Mouse (Mus musculus) gastrocnemius, adult 2 months (tissue): ENCODE measurements around the gene Spag17. TPM values are rescaled to one million over a fixed set of nuclear protein-coding genes. Genes with fewer than 3 reads are reported as not detected.

Experiments used
- DNase-seq: peaks from one replicate; pipeline ENCODE4 v3.0.0; 2022
- H3K27ac ChIP-seq: fragments of 200-600 bp; 2 replicates; pipeline ENCODE4 v1.8.1; 2022; ENCODE audit warnings: mild to moderate bottlenecking
- H3K4me3 ChIP-seq: fragments of 200-600 bp; 2 replicates; pipeline ENCODE4 v1.8.1; 2022; ENCODE audit warnings: mild to moderate bottlenecking, moderate library complexity
- CTCF ChIP-seq: fragments of 200-600 bp; IDR thresholded peaks from 2 replicates; pipeline ENCODE4 v1.8.1; 2022; ENCODE audit warnings: antibody characterized with exemption, mild to moderate bottlenecking, moderate library complexity
- intact Hi-C: fragments of 180-260 bp; cut with DNase I; formaldehyde crosslinking; loops from one replicate; pipeline ENCODE4 v1.15.1; 2025
- total RNA-seq, 2 experiments: library from RNA; stranded (reverse); gene quantifications; 2 replicates each; pipeline ENCODE4 v1.2.3; 2021

Gene Spag17
- total RNA-seq, 2 experiments from 2014 or later = not detected

DNA sequence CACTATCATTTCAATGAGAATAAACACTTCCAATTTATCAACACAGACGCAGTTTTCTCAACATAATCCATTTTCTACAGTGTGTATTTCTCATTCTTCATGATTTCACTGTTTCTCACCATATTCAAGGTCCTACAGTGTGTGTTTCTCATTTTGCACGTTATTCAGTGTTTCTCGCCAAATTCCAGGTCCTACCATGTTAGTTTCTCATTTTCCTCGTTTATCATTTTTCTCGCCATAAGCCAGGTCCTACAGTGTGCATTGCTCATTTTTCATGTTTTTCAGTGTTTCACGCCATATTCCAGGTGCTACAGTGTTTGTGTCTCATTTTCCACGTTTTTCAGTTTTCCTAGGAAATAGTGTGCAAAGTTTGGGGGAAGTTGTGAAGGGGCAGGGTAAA is 95.8 kb downstream of the Spag17 start:
- no peak for TF ChIP-seq CTCF
- no peak overlapping the region for H3K4me3 ChIP-seq
- DNase-seq = no peak
- no peak overlapping the region for H3K27ac ChIP-seq
- intact Hi-C loops = no loop called here

DNA sequence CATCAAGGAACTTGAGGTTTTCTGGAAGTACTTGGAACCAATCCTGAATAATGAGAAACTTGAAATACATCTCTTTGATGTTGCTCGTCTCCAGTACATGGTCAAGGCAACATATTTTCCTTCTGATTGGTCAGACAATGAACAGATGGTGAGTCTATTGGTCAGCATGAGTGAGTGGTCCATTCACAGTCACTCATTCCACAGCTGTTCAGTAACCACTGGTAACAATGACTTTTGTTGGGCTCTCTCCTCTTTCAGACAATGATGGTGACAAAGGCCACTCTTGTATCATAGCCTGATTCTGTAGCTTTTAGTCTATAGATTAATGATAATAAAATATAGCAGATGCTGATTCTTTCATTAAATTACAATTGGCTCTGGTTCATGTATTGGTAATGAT is 119.5 kb downstream of the Spag17 start:
- TF ChIP-seq CTCF = no peak
- Histone ChIP-seq H3K27ac (no peak overlapping the region), H3K4me3 (no peak overlapping the region)
- intact Hi-C loops = no loop called here
- no peak for DNase-seq

- intact Hi-C loops = no loop called here
- Histone ChIP-seq H3K27ac (no peak overlapping the region), H3K4me3 (no peak overlapping the region)
- no peak for TF ChIP-seq CTCF
- DNase-seq = no peak
Measured at GRCm38 (mm10) chr3:100009807-100010206, 124.6 kb downstream of the Spag17 start.

DNA sequence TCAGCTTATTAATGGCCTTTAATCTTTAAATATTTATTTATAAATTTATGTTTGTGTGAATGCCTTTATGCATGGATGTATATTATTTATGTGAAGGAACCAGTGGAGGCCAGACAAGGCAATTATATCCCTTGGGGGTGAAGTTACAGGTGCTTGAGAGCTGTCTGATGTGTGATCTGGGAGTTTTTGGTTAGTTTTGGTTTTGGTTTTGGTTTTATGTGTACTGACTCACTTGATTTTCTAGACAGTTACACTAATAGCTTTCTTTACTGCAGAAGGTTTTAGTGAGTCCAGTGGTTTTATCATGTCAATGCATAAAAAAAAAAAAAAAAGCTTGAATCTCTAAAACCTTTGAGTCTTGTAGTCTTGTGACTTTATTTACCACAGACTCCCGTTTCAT is 128.9 kb downstream of the Spag17 start:
- intact Hi-C loops = no loop called here
- no peak for TF ChIP-seq CTCF

DNA sequence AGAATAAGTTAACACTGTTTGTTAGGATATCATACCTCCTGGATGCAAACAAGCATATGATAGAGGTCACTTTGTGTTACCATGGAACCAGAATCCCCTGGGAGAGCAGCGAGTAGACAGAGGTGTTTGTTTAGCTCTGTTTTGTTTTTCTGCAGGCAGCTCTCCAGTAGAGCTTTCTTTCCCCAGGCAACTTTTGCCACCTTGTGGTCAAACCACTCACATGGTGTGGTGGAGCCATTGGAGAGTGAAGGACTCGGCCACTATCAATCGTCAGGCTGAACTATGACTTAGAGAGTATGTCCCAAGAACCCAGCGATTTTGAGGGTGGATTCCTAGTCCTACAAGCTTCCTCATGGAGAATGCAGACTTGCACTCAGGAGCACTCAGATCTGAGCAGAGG is 146.1 kb downstream of the Spag17 start:
- no peak overlapping the region for H3K27ac ChIP-seq
- no peak overlapping the region for H3K4me3 ChIP-seq
- peak; percentile 33 for TF ChIP-seq CTCF
- no peak for DNase-seq
- intact Hi-C loops = no loop called here

More for the DNA sequence above, 128.9 kb downstream of the Spag17 start:
- no peak for DNase-seq
- Histone ChIP-seq H3K27ac (no peak overlapping the region), H3K4me3 (no peak overlapping the region)

DNA sequence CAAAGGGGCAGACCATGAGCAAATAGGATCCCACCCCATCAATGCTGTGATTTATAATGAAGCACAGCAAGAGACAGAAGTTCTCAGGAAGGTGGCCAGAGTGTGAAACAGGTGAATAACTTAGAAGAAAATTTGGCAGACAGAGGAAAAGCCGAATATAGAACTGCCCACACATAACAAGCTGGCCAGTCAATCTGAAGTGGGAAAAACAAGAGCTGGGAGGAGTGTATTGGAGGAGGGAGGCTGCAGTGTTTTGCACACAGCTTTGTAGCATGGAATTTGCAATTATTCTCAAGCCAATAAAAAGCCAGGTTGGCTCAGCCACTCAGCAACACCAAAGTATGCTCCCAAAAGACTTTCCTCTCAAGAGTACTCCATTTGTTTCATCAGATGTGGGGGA is 147.8 kb downstream of the Spag17 start:
- intact Hi-C loops = no loop called here
- no peak for DNase-seq
- H3K27ac ChIP-seq = no peak overlapping the region
- H3K4me3 ChIP-seq = no peak overlapping the region
- TF ChIP-seq CTCF = no peak

GRCm38 (mm10) chr3:100034366-100034956 is 149.3 kb downstream of the Spag17 start:
- intact Hi-C loops = no loop called here
- no peak for TF ChIP-seq CTCF
- H3K27ac ChIP-seq = no peak overlapping the region
- no peak for DNase-seq
- H3K4me3 ChIP-seq = no peak overlapping the region

DNA sequence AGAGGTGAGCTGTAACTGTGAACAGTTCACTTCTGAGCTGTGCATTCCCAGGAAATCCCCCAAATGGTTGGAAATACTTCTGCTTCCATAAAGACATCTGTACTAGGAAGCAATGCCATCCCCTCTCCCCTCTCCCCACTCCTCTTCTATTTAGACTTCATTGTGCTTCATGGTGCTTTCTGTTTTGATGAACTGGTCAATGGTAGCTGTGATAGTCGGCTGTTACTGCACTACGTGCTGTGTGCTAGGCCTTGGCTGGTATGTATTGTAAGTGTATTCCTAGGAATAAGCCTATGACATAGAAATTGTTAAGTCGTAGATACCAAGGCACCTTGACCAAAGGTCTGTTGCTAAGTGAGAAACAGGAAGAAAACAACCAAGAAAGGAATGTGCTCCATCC is 149.9 kb downstream of the Spag17 start:
- DNase-seq = no peak
- intact Hi-C loops = no loop called here
- no peak overlapping the region for H3K4me3 ChIP-seq
- no peak overlapping the region for H3K27ac ChIP-seq
- TF ChIP-seq CTCF = no peak

- no peak overlapping the region for H3K4me3 ChIP-seq
- no peak for TF ChIP-seq CTCF
- DNase-seq = no peak
- H3K27ac ChIP-seq = no peak overlapping the region
- intact Hi-C loops = no loop called here
Measured at GRCm38 (mm10) chr3:100036846-100037245, 151.6 kb downstream of the Spag17 start.

- TF ChIP-seq CTCF = no peak
Measured at GRCm38 (mm10) chr3:100074406-100074805, 189.2 kb downstream of the Spag17 start.

GRCm38 (mm10) chr3:100102386-100103092 is 217.3 kb downstream of the Spag17 start:
- DNase-seq = no peak
- no peak for TF ChIP-seq CTCF
- Histone ChIP-seq H3K27ac (no peak overlapping the region), H3K4me3 (no peak overlapping the region)
- intact Hi-C loops = no loop called here

More at GRCm38 (mm10) chr3:100074406-100074805, 189.2 kb downstream of the Spag17 start:
- no peak for DNase-seq
- no peak overlapping the region for H3K4me3 ChIP-seq
- intact Hi-C loops = no loop called here
- H3K27ac ChIP-seq = no peak overlapping the region

GRCm38 (mm10) chr3:100106736-100107135 is 221.5 kb downstream of the Spag17 start:
- DNase-seq = no peak
- no peak overlapping the region for H3K27ac ChIP-seq
- no peak for TF ChIP-seq CTCF
- H3K4me3 ChIP-seq = no peak overlapping the region
- intact Hi-C loops = no loop called here

DNA sequence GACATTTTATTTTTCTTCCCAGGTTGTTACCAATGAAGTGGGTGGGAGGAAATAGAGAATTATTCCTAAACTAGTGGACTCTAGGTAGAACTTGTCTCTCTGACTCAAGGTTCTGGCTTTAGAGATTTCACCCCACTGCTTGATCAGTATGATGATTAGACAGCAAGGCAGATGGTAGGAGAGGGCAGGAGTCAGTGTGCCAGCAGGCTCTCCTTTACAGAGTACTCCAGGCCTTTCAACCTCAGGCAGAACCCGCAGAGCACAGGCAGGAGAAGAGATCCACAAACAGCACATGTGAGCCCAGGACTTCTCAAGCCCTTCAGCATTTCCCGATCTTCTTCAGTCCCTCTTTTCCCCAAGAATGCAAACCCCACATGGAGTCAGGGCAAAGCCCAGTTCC is 233.5 kb downstream of the Spag17 start:
- intact Hi-C loops = no loop called here
- no peak for DNase-seq
- Histone ChIP-seq H3K27ac (no peak overlapping the region), H3K4me3 (no peak overlapping the region)
- TF ChIP-seq CTCF = no peak

- Histone ChIP-seq H3K27ac (no peak overlapping the region), H3K4me3 (no peak overlapping the region)
- DNase-seq = no peak
- intact Hi-C loops = no loop called here
- TF ChIP-seq CTCF = no peak
Measured at GRCm38 (mm10) chr3:100121961-100122360, 236.8 kb downstream of the Spag17 start.
